Mouse (Mus musculus) adrenal gland (tissue): ENCODE data around the gene S100a3.

Source experiments
- intact Hi-C: fragments of 180-260 bp; cut with DNase I; formaldehyde crosslinking; loops from one replicate; pipeline ENCODE4 v1.15.1; 2025

S100a3 gene

DNA sequence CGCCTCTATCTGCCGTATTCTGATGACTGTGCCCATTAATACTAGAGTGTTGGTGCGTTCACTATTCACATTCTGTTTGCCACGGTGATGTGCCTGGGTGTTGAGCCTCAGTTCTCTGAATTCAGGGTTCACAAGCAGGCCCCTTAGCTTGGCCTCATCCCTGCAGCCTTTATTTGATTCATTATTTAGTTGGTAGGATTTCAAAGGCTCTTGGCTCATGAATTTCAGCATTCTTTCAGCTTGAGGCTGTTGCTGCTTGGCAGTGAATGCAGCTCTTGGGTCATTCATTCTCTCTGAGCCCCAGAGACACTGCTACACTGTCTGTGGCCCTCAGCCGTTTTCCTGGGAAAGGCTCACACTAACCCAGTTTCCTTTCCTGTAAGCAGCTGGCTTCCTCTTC lies 4.4 kb upstream of the S100a3 start:
- intact Hi-C loops = no loop called here

DNA sequence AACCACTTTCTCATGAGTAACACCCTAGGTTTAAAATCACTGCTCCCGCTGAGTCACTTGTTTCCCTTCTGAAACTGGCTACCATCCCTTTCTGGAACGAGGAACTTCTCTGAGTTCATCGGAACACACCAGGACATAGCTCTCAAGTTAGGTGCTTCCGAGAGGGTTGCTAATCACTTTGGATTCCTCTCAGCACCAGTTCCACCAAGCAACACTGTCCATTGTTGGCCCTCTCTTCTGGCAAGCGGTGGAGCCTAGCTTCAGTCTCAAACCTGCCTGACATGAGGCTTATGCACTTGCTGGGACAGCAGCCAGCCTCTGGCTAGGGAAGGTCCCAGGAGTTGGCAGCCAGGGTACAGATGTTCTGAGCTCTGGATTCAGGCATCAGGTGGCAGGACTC lies 14.3 kb downstream of the S100a3 start:
- intact Hi-C loops = no loop called here

DNA sequence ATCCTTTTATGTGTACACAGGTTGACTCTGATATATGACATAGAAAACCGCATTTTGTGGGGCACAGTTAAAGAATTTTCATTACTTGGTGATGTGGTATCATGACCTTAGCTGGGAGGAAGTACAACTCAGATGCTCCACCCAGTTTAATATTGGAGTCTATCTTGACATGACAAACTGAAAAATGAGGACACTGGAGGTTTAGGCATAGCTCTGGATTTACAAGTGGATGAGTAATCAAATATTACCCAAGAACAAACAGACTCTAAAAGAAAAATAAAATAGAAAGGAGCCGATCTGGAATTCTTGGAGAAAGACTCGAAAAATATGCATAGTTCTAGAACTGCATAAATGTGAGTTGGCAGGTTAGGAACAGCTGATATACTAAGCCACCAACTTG lies 14.9 kb downstream of the S100a3 start:
- intact Hi-C loops = no loop called here

DNA sequence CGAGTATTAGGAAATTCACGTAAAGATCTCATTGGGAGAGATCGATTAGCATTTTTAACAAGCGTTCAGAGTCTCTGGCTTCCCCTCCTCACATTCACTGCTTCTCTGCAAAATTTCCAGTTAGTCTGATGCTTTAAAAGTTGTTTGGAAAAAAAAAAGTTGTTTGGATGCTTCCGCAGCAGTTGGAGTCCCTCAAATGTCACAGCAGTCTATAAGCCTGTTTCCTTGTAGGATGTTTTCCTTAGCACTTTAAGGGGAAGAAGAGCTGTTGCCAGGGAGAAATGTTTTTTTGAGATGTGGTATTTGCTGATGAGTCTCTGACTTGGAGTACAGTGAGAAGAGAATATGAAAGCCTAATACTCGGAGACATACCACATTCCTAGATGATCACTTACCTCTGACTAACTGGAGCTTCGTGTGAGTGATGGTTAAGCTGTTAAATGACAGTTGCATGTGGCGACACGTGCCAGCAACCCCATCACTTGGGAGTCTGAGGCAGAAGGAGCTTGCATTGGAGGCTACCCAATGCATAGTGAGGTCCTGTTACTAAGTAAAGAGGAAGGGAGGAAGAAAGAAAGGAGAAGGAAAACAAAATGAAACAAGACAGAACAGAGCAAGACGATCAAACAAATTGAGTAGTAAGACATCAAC lies 16.1 kb downstream of the S100a3 start:
- intact Hi-C loops = no loop called here

DNA sequence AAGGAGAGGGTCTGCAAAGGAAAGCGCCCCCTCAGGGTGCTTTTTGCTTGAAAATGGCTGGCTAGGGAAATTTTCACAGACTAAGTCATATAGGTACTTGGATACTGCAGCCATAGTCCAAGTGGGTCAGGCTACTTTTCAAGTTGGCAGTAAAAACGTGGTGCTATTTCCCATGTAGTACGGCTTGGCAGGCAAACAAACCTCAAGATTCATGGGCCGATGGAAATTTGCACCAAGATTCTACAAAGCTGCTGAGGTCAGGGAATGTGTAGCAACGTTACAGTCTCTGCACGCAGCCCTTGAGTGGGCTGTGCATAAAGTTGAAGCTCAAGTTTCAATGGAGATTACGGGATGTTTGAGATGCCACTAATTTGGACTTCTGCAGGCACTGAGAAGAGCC lies 19.1 kb downstream of the S100a3 start:
- intact Hi-C loops = no loop called here

DNA sequence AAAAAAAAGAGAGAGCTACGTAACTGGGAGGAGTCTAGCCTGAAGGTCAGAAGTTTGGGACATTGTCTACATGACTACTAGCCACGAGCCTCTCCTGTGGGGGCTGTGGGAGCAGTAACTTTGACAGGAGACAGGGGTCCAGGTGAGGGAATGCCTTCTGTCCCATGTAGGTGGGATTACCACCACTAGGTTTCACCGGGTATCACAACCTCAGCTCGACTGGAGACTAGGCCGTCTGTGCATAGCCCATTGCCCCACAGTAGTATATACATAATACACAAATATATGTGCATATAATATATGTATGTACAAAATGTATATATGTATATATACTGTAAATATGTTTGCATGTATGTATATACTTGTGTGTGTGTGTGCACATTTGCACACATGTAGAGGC lies 20.8 kb downstream of the S100a3 start:
- intact Hi-C loops = loop anchor here (5.0 kb wide), 1 partner anchor 54 kb away; the partner anchor contains the start of gene S100a14

DNA sequence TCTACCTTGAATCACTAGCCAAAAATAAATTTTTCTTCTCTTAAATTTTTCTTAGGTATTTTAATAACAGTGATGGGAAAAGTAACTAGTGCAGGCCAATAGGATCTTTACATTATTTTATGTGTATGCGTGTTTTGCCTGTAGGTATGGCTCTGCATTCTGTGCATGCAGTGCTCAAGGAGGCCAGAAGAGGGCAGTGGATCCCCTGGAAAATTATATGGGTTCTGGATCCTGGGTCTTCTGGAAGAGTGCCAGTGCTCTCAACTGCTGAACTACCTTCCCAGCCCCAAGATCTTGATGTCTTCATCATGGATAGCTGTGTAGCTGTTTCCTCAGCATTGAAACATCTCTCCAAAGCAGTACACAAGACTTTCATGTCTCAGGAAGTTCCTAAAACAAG lies 21.8 kb downstream of the S100a3 start:
- intact Hi-C loops = loop anchor here (5.0 kb wide), 1 partner anchor 55 kb away; the partner anchor contains the start of gene S100a14

DNA sequence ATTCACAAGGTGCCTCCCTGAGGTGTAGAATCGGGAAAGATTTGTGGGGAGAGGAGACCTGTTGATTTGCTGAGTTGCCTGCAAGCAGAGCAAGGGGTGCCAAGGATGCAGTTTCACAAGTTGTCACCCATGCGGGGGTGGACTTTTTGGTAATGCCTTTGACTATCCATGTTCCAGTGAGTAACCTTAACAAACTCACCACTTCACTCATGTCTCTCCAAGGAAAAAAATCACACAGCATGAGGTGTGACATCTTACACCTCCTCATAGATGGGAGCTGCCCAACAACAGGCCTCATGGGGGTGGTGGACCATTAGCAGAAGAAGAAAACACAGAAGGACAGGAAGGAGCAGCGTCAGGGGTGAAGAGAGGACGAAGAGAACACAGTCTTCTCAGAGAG lies 22.2 kb downstream of the S100a3 start:
- intact Hi-C loops = loop anchor here (5.0 kb wide), 1 partner anchor 55 kb away; the partner anchor contains the start of gene S100a14

DNA sequence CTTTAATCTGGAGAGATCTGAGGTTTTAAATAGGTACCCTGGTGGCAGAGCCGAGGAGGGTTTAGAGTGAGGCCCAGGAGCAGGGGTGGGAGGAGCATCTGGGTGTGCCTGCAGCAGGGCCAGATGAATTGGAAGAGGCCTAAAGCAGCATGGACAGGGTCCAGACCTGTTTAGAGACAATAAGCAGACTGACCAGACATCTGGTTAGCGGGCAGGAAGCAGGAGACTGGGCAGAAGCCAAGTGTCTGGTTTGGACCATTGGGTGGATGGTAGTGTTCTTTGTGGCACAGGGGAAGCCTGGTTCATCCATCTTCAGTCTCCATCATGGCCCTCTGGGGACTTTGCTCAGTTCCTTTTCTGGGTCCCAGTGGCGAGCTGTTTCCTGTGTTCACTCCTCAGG lies 23.5 kb downstream of the S100a3 start:
- intact Hi-C loops = loop anchor here (5.0 kb wide), 1 partner anchor 57 kb away; the partner anchor contains the start of gene S100a14

DNA sequence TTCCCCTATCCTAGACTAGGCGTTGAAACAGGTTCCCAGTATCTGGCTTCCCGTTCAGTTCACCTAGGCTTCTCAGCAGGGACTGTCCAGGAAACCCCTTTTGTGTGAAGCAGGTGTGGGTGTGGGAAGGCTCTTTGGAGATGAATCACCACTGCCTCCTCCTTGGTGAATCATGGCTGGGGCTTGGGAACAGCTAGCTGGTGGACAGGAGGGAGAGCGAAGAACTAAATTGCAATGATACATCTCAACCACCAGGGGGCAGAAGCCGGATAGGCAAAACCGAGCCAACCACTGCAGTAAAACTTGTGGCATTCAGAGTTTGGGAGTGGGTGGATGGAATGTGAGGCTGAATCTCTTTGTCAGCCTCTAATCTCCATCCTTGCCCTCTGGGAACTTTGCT lies 25.2 kb downstream of the S100a3 start:
- intact Hi-C loops = loop anchor here (1.0 kb wide), 1 partner anchor 30 kb away; no protein-coding TSS in a partner anchor

DNA sequence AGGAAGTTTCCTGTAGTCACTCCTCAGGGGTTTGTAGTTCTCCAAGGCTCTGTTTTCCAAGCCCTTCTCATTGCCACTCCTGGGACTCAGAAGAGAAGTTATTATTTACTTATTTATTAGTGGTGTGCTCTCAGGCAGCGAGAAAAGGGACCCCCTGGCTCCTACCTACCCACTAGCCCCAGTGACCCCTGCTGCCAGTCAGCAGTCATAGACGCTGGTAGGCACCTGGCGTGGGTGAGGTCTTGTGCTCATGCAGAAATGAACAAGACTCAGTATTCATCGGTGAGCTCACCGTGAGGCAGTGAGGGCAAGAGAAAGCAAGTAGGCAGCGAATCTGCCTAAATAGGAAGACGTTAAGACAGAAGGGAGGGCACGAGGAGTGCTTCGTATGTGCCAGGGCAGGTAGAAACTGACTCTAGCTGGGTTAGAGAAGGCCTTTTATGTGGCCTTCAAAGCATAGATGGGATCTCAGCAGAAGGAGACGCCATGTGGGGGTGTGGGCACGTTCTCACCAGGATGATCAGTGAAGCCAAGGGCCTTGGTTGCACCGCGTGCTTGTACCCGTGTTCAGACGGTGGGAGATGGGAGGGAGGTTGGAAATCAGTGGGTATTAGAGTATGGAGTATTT lies 25.8 kb downstream of the S100a3 start:
- intact Hi-C loops = no loop called here

DNA sequence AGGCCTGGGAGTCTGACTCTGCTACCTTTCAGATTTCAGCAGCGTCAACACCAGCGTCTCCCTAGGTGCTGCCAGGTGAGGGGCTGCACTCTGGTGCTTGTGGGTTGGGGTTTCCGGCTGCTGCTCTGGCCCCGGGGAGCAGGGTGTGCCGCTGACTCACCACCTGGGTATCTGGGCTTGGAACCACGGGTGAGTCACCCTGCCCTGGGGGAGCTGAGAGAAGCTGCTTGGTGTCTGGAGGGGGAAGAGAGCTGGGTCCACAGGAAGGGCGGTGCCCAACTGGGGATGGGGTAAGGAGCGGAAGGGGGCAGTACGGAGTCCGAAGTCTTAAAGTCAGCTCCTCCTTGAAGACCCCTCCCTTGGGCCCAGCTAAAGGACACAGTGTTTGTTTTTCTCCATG lies 26.5 kb downstream of the S100a3 start:
- intact Hi-C loops = no loop called here

DNA sequence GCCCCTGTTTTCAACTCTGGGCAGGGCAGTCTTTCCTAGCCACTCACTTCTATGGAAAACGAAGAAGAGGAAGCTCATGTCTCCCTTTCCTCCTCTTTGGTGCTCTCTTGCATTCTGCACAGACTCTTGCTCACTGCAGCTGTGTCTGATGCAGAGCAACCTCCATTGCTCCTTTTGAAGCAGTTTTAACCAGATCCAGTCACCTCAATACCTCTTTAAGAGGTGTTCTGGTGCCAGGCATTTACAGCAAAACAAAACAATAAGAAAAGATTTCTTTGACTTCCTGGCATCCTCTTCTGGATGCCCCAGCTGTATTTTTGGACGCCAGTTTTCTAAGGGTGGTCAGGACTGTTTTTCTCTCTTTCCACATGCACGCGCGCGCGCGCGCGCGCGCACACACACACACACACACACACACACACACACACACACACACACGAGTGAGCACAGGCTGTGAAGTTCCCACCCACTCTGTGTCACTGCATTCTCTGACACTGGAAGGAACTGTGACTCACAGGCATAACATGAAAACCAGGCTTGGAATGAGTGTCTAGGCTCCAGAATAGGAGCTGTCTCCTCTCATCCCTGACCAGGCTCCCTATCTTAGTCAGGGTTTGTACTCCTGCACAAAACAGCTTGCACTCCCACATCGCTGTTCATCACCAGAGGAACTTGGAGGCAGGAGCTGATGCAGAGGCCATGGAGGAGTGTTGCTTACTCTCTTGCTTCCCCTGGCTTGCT lies 27.2 kb downstream of the S100a3 start:
- intact Hi-C loops = no loop called here

DNA sequence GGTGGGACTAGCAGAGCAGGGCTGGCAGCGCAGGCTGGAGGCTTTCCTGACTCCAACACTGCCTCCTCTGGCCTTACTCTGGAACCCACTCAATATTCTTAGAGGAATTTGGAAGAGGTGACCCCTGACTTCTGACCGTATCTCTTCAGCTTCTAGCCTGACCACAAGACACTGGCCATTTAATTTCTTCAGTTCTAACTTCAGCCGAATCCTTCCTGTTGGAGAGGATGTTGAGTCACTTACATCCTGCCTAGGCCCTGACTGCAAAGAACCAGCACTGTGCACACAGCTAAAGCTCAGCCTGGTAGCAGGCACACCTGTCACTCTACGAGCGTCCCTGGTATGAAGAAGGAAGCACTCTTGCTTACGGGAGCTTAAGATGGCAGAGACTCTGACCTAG lies 29.0 kb downstream of the S100a3 start:
- intact Hi-C loops = no loop called here

DNA sequence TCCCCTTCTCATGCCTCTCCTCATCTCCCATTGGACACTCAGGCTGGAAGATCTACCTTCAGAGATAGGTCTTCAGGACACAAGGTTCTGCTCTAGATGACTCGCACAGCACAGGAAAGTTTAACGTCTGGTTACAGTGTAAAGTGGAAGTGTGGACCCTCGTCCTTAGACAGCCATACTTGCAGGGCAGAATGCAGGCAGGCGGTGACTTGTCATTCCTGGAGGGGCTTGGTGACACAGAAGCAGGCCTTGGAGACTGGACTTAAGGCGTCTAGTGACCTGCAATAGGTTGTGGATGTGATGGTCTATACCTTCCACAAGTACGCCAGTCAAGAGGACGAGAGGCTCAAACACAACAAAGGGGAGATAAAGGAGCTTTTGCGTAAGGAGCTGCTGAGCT lies 29.6 kb downstream of the S100a3 start, which contains the start of gene S100a2:
Gene S100a2 (plus strand): TSS at position 301 of the 400 bp plus-strand sequence.
- intact Hi-C loops = no loop called here

DNA sequence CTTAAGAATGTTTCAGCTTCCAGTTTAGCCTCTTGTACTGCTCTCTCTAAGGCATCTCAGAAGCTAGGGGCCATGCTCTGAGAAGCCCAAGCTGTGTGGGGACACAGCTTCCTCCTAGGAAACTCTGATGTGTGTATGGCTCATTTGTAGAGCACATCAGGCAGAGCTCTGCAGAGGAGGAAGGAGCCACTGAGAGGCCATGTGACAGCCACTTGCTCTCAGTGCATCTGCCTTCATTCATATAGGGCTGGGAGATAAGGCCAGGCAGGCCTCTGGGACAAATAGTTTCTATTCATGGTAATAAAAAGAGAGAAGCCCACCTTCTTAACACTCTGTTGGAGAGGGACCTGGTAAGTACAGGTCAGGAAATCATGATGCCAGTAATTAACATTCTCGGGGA lies 34.1 kb downstream of the S100a3 start:
- intact Hi-C loops = no loop called here

DNA sequence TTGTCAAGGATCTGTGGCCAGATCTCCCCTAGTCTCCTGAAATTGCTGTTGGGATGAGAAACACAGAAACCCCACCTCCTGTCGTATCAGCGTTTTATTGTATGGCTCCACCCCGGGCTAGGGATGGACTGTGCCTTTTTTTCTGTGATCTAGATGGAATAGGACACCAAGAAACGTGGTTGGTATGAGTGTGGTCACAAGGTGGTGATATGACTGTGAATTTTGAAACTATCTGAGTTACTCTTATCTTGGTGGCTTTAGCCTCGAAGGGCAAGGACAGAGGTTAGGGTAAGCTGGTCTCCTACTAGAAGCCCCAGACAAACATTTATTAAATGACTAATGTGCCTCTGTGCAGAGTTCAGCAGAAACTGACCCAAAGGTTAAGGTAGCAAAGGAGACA lies 35.2 kb downstream of the S100a3 start:
- intact Hi-C loops = no loop called here

DNA sequence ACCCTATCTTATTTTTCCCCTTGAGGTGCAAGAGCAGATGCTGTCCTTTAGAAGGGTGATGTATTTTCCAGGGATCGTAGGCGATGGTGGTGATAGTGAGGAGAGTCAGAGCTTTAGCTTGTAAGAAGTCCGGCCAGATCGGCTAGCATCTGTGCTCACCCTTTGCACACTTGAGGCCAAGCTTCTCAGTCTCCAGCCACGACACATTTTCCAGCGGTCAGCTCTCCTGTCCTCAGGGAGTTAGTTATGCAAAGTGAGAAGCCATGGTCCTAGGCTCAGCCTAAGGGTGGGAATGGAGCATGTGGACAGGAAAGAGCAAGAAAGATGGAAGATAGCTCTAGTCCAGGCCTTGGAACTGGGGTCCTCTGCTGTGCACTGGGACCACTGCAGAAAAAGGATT lies 36.4 kb downstream of the S100a3 start:
- intact Hi-C loops = no loop called here

DNA sequence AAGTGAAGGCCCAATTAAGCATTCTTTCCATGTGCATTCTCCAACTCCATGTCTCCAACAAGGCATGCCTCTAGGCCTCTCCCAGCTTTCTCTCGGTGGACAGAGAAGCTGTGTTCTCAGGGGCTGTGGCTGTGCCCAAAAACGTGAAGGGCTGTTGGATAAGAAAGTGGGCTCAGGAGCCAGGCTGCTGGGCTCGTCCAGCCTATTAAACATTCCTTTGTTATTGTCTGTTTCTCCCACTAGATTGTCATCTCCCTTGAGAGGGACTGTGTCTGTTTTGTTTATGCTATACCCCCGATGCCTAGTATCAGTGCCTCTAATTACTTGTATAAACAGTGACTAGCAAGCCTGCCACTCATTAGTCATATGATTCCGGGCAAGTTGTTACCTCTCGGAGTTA lies 37.4 kb downstream of the S100a3 start:
- intact Hi-C loops = no loop called here

DNA sequence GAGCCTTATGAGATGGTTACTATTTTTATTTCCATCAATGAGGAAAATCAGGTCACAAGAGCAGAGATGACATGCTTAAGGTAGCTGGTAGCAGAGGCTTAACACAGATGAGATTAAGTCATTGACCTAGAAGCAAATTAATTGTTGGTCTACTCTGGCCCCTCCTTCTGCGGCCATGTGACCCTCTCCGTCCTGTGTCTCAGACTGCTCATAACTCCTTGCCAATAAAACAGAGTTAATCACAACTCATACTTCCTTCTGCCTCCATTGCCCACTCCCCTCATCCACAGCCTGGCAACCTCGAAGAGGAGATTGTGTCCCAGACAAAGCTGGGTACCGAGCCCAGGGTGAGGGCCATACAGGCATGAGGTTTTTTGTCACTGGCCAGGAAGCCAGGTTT lies 37.8 kb downstream of the S100a3 start:
- intact Hi-C loops = no loop called here

DNA sequence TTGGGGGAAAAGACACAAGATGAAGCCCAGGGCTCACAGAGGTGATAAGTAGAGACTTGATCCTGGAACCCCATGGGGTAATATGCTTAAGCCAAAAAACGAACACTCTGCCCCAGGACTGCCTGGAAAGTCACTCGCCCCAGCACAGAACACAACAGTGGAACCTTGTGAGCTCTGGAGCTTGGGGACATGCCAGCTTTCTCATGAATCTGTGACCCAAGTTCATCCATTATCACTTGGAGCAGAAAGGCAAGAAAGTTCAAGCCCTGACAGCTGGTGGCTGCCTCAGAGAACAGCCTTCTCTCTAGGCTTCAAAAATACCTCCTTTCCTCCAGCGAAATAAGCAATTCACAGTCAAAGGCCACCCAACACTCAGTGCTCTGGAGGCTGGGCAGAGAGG lies 39.0 kb downstream of the S100a3 start:
- intact Hi-C loops = no loop called here

DNA sequence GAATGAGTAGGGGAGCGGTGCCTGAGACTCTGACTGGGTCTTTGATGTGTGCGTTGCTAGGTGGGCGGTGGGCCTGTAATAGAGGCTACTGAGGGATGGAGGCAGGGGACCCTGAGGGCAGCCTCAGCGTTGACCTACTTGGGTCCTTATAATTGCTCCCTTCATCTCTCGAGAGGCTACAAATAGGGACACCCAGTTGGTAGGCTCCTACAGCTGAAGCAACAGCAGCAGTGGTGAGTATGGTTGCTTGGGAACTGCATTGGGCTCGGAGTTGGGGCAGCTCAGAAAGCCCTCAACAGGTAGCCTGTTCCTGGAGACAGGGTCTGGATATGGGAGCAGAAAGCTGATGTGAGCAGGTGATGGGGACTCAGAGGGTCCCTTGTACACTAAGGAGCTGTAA lies 39.7 kb downstream of the S100a3 start:
- intact Hi-C loops = no loop called here
